Mouse (Mus musculus) myocyte (in vitro differentiated cells): Measurements from ENCODE around the gene Shc3. TPM values are rescaled to one million over a fixed set of nuclear protein-coding genes. Genes with fewer than 3 reads are reported as not detected.
A peak's percentile ranks its signal among the peaks of the same experiment; 100 is the strongest.

Experiments used
- H3K27me3 ChIP-seq: one replicate; pipeline ENCODE4 v1.6.1; 2011; ENCODE audit not compliant: control insufficient read depth, insufficient read depth, insufficient read length
- H3K36me3 ChIP-seq: one replicate; pipeline ENCODE4 v1.6.1; 2011; ENCODE audit not compliant: control insufficient read depth, insufficient read depth
- H3K4me2 ChIP-seq: one replicate; pipeline ENCODE4 v1.6.1; 2011; ENCODE audit warnings: low read depth, control low read depth
- H3K4me3 ChIP-seq: one replicate; pipeline ENCODE4 v1.5.1; 2011; ENCODE audit warnings: mild to moderate bottlenecking, control low read depth, moderate library complexity
- H3K79me2 ChIP-seq: one replicate; pipeline ENCODE4 v1.6.1; 2011; ENCODE audit not compliant: control insufficient read depth, insufficient read depth
- H3ac ChIP-seq: one replicate; pipeline ENCODE4 v1.6.1; 2011; ENCODE audit not compliant: control insufficient read depth, insufficient read length
- CEBPB ChIP-seq: IDR thresholded peaks from 2 replicates; pipeline ENCODE4 v1.6.1; 2011; ENCODE audit warnings: mild to moderate bottlenecking, moderate library complexity; ENCODE audit not compliant: poor library complexity, insufficient read depth, severe bottlenecking
- E2F4 ChIP-seq: IDR thresholded peaks from one replicate; pipeline ENCODE4 v1.6.1; 2011; ENCODE audit warnings: mild to moderate bottlenecking, control low read depth, moderate library complexity; ENCODE audit not compliant: insufficient read depth
- MAX ChIP-seq: IDR thresholded peaks from one replicate; pipeline ENCODE4 v1.6.1; 2011; ENCODE audit warnings: low read depth, mild to moderate bottlenecking, control low read depth
- MYOD1 ChIP-seq, 3 experiments: IDR thresholded peaks; one replicate each; pipeline ENCODE4 v1.6.1; 2011; ENCODE audit warnings: control low read depth in 2 of 3, low read depth in 2 of 3, mild to moderate bottlenecking in 2 of 3, moderate library complexity in 1 of 3; ENCODE audit not compliant: insufficient read length in 2 of 3, control insufficient read depth in 1 of 3
- MYOG ChIP-seq, 3 experiments: IDR thresholded peaks; one replicate each; pipeline ENCODE4 v1.6.1; 2011; ENCODE audit warnings: control low read depth in 2 of 3, low read depth in 2 of 3, mild to moderate bottlenecking in 2 of 3; ENCODE audit not compliant: insufficient read length in 2 of 3, control insufficient read depth in 1 of 3, insufficient read depth in 1 of 3
- POLR2A ChIP-seq: IDR thresholded peaks from one replicate; pipeline ENCODE4 v1.6.1; 2011; ENCODE audit warnings: low read depth, mild to moderate bottlenecking, control low read depth, moderate library complexity; ENCODE audit not compliant: insufficient read length
- POLR2AphosphoS2 ChIP-seq: IDR thresholded peaks from one replicate; pipeline ENCODE4 v1.6.1; 2011; ENCODE audit warnings: low read depth, control low read depth; ENCODE audit not compliant: insufficient read length
- REST ChIP-seq: IDR thresholded peaks from one replicate; pipeline ENCODE4 v1.6.1; 2011; ENCODE audit warnings: mild to moderate bottlenecking, control low read depth, moderate library complexity; ENCODE audit not compliant: insufficient read depth, insufficient read length
- SRF ChIP-seq: IDR thresholded peaks from one replicate; pipeline ENCODE4 v1.6.1; 2011; ENCODE audit warnings: low read depth; ENCODE audit not compliant: control insufficient read depth, insufficient read length
- TCF12 ChIP-seq: IDR thresholded peaks from one replicate; pipeline ENCODE4 v1.6.1; 2011; ENCODE audit warnings: mild to moderate bottlenecking, control low read depth; ENCODE audit not compliant: poor library complexity, insufficient read depth, severe bottlenecking
- TCF3 ChIP-seq: IDR thresholded peaks from one replicate; pipeline ENCODE4 v1.6.1; 2011; ENCODE audit warnings: low read depth, control low read depth; ENCODE audit not compliant: insufficient read length
- USF1 ChIP-seq: IDR thresholded peaks from one replicate; pipeline ENCODE4 v1.6.1; 2011; ENCODE audit warnings: low read depth, mild to moderate bottlenecking, control low read depth, moderate library complexity
- polyA plus RNA-seq: library from polyadenylated mRNA; unstranded; fragments of >200 nt; fragmentation: generic; extraction: Trizol; gene quantifications from one replicate; pipeline ENCODE4 v1.2.1, GENCODE M21; 2012; ENCODE audit warnings: missing spikeins

The Shc3 gene
- polyA plus RNA-seq, 1 experiment = 0.17 TPM

DNA sequence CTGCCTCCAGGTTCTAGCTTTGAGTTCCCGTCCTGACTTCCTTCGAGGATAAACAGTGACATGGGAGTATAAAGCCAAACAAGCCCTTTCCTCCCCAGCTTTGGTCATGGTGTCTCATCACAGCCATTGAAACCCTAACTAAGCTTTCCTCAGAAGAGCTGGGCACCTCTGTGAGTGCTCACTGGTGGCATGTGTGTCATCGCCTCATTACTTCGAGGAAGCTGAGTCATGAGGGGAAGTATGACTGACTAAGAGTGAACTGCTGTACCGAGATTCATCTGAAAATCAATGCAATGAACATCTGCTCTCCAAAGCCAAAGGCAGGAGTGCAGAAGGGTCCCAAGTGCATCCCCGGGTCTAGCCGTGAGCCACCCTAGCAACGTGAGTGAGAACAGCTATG lies 29.4 kb downstream of the Shc3 start:
- no peaks in the 10 kb centered on the region for H3K36me3 ChIP-seq
- no peak overlapping the region for H3ac ChIP-seq
- H3K4me3 ChIP-seq = no peak overlapping the region
- TF ChIP-seq TCF12 = no peak
- no peak for TF ChIP-seq REST
- TF ChIP-seq CEBPB = no peak
- TF ChIP-seq POLR2AphosphoS2 = no peak
- TF ChIP-seq MYOG (IDR thresholded peaks at IDR 0.05; ENCODE audit: control insufficient read depth in 1 of 3, insufficient read depth in 1 of 3, insufficient read length in 2 of 3, low read depth in 2 of 3) = no peak
- TF ChIP-seq MYOD1 (IDR thresholded peaks at IDR 0.05; ENCODE audit: control insufficient read depth in 1 of 3, insufficient read length in 2 of 3, low read depth in 2 of 3) = no peak
- H3K79me2 ChIP-seq = no peaks in the 10 kb centered on the region
- no peaks in the 10 kb centered on the region for H3K27me3 ChIP-seq
- H3K4me2 ChIP-seq = no peak overlapping the region

DNA sequence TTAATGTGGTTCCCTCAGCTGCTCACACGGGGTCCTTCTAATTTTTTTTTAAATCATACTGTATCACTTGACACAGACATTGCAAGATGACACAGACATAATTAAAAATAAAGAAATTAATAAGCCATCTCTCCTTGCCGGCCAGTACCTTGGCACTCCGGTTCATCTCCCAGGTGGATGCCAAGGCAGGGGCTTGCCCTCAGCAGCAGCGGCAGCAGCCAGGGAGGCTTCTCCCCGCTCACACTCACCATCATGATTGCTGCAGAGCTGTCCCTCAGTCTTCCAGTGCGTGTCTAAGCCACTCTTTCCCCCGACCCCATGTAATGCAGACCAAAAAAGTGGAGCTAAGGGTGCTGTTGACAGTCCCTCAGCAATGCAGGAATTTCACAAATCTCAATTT lies 33.9 kb downstream of the Shc3 start:
- no peaks in the 10 kb centered on the region for H3K79me2 ChIP-seq
- H3K27me3 ChIP-seq = peaks cover 6% of the 10 kb centered on the region
- TF ChIP-seq MAX = no peak
- no peak for TF ChIP-seq POLR2A
- TF ChIP-seq CEBPB = no peak
- no peak for TF ChIP-seq REST
- TF ChIP-seq MYOG (IDR thresholded peaks at IDR 0.05; ENCODE audit: control insufficient read depth in 1 of 3, insufficient read depth in 1 of 3, insufficient read length in 2 of 3, low read depth in 2 of 3) = no peak
- TF ChIP-seq TCF12 = no peak
- no peak for TF ChIP-seq TCF3
- TF ChIP-seq MYOD1 (IDR thresholded peaks at IDR 0.05; ENCODE audit: control insufficient read depth in 1 of 3, insufficient read length in 2 of 3, low read depth in 2 of 3) = no peak
- no peak overlapping the region for H3K4me3 ChIP-seq
- H3ac ChIP-seq = no peak overlapping the region
- no peaks in the 10 kb centered on the region for H3K36me3 ChIP-seq
- no peak overlapping the region for H3K4me2 ChIP-seq

DNA sequence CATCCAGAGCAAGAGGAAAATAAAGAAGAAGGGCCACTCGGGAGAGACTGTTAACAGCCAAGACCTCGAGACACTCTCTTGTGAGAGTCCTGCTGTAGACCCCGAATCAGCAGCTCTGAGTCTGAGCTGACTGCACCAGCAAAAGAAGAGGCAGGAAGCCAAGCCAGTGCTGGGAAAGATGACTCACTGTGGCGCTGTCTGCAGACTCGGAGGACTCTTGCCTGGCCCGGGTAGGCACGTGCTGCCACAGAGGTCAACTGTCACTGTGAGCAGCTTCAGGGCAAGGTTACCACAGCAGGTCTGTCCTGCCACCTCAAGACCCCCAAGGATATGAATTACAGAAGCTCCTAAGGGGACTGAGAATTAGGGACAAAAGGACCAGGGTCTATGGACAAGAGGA lies 42.7 kb downstream of the Shc3 start:
- H3K4me2 ChIP-seq = peak overlapping the region; percentile 42
- no peaks in the 10 kb centered on the region for H3K79me2 ChIP-seq
- no peak overlapping the region for H3K4me3 ChIP-seq
- no peaks in the 10 kb centered on the region for H3K27me3 ChIP-seq
- no peak for TF ChIP-seq POLR2AphosphoS2
- no peak for TF ChIP-seq POLR2A
- peak; percentile 57 for TF ChIP-seq USF1
- TF ChIP-seq TCF3 = no peak
- TF ChIP-seq MYOD1 (IDR thresholded peaks at IDR 0.05; ENCODE audit: control insufficient read depth in 1 of 3, insufficient read length in 2 of 3, low read depth in 2 of 3) = peak in 1 of 3 experiments; percentile 26
- no peaks in the 10 kb centered on the region for H3K36me3 ChIP-seq
- no peak overlapping the region for H3ac ChIP-seq

DNA sequence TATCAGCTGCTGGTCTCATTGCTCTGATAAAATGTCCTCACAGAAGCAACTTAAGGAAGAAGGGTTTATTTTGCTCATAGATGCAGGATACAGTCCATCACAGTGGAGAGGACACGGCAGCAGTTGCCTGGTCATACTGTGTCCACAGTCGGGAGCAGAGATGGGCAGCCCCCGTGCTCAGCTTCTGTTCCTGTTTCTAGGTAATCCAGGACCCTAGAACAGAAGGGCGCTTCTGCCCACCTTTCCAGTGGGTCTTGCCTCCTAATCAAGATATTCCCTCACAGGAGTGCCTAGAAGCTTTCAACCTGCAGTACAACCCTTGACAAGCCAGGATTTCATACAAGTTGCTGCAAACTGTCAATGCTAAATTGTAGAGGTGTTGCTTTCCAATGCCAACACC lies 44.9 kb downstream of the Shc3 start:
- TF ChIP-seq MYOG (IDR thresholded peaks at IDR 0.05; ENCODE audit: control insufficient read depth in 1 of 3, insufficient read depth in 1 of 3, insufficient read length in 2 of 3, low read depth in 2 of 3) = no peak
- no peak for TF ChIP-seq MAX
- no peak for TF ChIP-seq POLR2AphosphoS2
- no peak for TF ChIP-seq TCF3
- no peak for TF ChIP-seq CEBPB
- no peak for TF ChIP-seq POLR2A
- no peak for TF ChIP-seq SRF
- no peak for TF ChIP-seq MYOD1 (IDR thresholded peaks at IDR 0.05; ENCODE audit: control insufficient read depth in 1 of 3, insufficient read length in 2 of 3, low read depth in 2 of 3)
- TF ChIP-seq E2F4 = no peak
- TF ChIP-seq USF1 = no peak
- no peak for TF ChIP-seq REST
- no peak for TF ChIP-seq TCF12
- no peaks in the 10 kb centered on the region for H3K27me3 ChIP-seq
- no peaks in the 10 kb centered on the region for H3K36me3 ChIP-seq
- H3K4me2 ChIP-seq = no peak overlapping the region
- no peak overlapping the region for H3K4me3 ChIP-seq
- no peaks in the 10 kb centered on the region for H3K79me2 ChIP-seq
- H3ac ChIP-seq = no peak overlapping the region

DNA sequence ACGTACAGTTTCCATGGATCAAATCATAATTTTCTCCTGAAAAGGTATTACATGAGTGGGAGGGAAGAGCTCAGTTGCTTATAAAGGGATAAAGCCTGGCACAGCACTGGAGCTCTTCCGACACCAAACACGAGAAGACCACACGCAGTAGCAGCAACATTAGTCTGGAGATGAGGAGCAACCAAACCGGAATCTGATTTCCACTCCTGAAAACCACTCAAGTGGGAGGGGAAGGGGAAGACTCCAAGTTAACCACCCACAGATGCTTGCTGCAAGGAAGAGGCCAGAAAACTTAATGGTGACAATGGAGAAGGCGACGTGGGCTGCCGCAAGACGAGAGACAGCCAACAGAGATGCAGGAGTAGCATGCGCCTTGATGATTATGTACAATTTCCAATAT lies 45.9 kb downstream of the Shc3 start:
- Histone ChIP-seq H3K4me3 (no peak overlapping the region), H3K36me3 (no peaks in the 10 kb centered on the region), H3ac (no peak overlapping the region), H3K27me3 (no peaks in the 10 kb centered on the region), H3K4me2 (no peak overlapping the region), H3K79me2 (no peaks in the 10 kb centered on the region)
- TF ChIP-seq TCF3 (no peak), TCF12 (no peak), MYOD1 (IDR thresholded peaks at IDR 0.05; ENCODE audit: control insufficient read depth in 1 of 3, insufficient read length in 2 of 3, low read depth in 2 of 3) (no peak), CEBPB (no peak), USF1 (no peak), REST (no peak), SRF (no peak), MYOG (IDR thresholded peaks at IDR 0.05; ENCODE audit: control insufficient read depth in 1 of 3, insufficient read depth in 1 of 3, insufficient read length in 2 of 3, low read depth in 2 of 3) (no peak), POLR2A (no peak), POLR2AphosphoS2 (no peak), MAX (no peak), E2F4 (no peak)
